Mouse (Mus musculus) urinary bladder, postnatal 36 days (tissue): ENCODE measurements around the gene Drd3.
A peak's percentile ranks its signal among the peaks of the same experiment; 100 is the strongest.

Experiments
- DNase-seq, 2 experiments: peaks; one replicate each; pipeline ENCODE4 v3.0.0; 2022; ENCODE audit warnings: low spot score in 2 of 2, mixed read lengths in 1 of 2

Drd3 gene

DNA sequence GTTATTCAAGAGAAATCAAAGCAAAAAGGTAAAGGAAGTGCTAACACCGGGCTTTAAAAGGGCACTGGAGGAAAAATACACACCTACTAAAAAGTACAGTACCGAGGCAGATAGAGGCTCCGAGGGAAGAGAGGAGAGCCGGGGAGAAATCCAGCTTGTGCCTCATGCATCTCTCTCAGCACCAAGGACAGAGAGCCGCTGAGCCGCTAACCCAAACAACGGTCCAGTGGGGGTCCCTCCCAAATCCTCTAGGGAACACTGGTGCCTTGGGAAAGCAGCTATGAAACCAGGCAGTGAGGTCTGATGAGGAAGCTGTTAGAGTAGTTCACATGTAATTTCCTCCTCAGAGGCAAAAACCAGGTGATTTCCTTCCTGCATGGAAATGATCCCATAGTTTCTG lies at the start of gene Drd3:
TSS of gene Drd3 (plus strand) at position 276 of the 400 bp plus-strand sequence.
- DNase-seq, result no peak

DNA sequence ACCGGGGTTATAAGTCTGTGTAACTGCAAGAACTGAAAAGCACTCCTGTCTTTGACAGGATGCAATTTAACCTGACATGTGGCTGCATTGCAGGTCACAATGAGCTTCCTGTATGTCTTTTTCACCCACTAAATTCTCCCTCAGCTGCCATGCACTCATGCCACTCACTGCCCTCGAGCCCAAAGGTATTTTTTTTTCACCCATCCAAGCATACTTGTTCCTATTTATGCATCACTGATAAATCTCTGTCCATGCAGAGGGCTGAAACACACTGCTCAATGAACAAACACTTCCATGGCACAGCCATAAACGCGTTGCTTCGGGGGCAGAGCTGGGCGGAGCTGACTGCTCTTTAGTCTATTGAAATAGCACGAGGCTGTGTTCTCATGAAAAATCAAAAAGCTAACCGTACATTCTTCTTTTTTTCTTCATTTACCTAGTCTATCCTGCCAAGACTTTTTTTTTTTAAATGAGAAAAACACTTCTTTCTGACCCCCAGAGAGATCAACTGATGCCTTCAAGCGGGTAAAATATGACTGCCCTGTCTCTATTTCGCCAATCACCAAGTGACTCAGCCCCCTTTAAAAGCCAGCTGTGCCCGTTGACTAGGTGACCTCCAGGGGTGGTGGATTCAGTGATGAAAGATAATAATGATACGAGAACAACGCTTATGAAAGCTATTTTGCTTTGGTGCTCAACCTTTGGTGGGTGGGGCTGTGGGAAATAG lies 45.3 kb upstream of the Drd3 start:
- DNase-seq, result no peak

DNA sequence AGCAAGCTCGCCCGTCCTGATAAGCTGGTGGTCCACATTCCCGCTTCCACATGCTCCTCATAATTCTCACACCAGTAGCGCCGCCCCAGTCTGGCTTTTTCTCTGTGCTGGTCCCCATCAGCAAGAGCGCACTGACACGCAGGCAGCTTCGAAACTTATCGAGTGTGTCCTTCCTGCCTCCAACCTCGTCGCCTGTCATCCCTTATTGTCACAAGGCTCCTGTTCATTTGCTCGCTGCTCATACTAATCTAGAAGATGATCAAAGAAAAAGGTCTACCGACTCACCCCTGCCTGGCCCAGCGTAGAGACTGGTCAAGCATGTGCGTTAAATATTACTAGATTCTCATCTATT lies 44.8 kb upstream of the Drd3 start:
- no peak for DNase-seq

DNA sequence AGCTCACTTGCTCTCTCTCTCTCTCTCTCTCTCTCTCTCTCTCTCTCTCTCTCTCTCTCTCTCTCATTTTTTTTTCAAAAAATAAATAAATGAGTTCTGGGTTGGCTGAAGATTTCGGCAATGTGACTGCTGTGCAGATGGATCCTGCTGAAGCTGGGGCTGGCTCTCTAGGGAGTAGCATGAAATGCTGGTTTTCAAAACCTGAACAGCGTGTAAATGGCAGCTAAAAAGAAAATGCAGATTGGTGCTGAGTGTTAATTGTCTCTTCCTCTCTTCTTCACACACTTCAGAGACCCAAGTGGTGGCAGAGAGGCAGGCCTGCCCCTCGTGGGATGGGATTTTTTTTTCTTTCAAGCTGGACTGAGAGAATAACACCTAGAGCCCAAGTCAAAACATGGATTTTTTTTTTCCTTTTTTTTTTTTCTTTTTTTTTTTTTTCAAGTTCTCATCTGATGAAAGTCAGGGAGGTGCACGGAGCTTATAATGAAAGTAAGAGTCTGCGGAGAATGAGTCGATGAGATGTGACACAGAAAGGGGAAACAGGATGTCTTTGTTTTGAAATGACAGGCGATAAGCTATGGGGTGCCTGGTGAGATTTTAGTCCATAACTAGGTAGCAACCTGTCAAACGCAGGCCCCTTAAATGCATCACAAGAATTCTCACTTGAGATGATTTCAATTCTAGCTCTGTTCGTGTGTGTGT lies 44.2 kb upstream of the Drd3 start:
- no peak for DNase-seq

DNA sequence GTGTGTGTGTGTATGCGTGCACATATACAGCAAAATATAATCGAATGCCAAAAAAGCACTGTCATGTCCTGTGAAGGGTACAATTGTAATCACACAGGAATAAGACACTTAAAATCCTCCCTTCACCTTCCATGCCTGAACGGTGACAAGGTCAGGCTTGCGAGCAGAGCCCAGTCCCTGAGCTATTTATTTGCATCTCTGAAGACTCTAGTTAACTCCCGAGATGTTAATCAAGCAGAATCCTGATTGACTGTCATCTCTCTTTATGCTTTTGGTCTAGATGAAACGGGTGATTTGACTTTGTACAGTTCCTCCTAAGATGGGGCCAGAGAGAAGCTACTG lies 43.7 kb upstream of the Drd3 start:
- no peak for DNase-seq

DNA sequence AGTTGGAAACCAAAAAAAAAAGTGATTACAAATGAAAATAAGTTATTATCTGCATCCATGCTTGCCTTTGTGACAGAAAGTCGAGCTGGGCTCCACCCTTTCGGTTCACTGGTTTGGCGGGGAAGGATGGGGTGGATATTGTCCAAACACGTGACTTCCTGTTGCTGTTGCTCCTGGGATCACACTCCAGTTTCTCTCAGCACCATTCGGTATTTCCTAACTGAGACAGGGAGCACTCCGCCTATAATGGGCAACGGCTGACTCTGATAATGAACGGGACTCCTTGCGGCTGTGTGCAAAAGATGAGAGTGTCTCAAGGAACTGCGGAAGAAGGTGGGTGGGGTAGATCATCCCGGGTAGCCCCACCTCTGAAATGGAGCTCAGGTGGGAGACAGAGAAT lies 43.2 kb upstream of the Drd3 start:
- peak in 1 of 2 experiments; percentile 34 for DNase-seq

DNA sequence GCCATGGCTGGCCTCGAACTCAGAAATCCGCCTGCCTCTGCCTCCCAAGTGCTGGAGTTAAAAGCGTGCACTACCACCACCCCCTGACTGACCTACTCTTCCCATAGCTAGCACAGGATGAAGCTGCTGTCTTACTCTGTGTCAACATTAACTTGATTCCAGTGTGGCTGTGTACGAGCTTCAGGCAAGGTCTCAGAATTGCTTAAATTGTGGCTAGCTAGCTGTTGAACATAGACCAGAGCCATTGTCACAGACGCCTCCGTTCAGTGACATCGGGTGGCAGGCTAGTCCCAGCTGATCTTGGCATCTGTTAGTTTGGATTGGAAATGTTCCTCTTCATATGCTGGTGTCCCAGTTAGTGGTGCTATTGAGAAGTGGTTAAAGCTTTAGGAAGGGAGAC lies 42.5 kb upstream of the Drd3 start:
- DNase-seq, result no peak

DNA sequence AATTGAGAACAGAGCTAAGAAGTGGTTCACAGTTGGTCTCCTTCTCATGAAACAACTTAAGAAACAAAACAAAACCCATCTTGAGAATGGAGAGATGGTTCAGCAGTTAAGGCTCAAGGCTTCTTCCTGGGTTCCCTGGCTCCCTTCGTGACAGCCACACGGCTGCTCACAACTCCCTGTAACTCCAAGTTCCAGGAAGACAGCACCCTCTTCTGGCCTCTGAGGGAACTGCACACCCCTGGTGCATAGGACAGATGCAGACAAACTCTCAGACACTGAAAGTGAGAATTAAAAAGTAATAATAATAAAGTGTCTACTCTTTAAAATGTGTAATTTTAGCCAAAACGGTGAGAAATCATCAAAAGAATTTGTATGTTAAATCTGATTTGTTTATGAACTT lies 29.4 kb upstream of the Drd3 start:
- no peak for DNase-seq

DNA sequence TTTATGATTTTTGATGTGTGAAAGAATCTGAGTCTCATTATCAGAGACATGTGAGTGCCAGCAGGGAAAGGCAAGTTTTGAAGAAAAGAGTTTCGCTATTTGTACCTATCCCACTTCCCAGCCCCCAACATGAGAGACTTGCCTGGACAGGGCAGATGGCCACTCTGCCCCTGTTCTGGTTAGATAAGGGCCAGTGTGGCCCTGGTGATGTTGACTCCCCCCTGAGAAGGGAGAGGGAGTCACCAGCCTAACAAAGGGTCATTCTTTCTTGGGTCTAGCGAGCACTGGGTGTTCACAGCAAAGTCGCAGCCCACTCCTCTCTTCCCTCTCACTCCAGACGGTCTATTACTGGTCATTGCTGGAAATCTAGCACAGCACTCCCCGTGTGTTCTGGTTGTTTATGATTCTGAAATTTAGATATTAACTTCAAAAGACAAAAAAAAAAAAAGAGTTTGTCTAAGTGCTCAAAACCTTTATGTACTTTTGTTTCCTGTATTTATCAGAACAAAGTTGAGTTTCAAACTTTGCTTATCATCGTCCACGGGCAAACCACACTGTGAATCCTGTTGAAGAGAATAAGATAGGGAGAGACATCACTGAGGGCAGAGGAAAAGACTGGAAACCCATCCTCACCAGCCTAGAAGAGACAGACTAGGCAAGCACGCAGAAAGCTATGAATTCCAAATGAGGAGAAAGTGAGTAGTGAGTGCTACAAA lies 24.2 kb upstream of the Drd3 start:
- DNase-seq, result no peak

DNA sequence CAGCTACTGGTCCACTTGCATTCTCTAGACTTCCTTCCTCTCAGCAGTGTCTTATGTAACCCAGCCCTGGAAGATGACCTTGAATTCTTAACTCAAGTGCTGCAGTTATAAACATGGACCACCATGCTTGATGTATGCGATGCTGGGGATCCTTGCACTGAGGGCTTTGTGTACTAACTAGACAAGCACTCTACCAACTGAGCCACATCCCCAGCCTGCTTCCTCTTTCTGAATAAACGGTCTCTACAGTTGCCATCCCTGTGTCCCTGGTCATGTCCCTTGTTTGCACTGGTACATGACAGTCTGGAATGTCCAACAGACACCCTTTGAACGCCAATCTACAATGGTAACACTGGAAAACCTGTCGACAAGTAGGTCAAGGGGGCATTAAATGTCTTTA lies 23.5 kb upstream of the Drd3 start:
- no peak for DNase-seq

DNA sequence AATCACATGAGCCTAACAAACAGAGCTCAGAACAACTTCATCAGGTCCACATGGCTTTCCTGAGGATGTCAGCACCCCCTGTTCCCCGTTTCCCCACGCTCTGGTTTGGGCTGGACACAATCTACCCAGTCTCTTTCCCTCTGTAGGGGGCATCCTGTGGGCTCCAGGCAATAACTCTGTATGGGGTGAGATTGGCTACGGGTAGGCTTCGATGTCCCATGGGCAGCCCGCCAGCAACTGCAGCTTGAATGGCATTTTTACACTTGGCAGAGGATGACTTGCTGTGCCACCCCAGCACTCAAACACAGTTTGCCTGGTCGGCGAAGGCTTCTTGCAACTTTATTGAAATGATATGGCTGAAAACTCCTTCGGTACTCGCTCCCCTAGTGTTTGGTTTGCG lies 21.3 kb upstream of the Drd3 start:
- DNase-seq, result no peak

DNA sequence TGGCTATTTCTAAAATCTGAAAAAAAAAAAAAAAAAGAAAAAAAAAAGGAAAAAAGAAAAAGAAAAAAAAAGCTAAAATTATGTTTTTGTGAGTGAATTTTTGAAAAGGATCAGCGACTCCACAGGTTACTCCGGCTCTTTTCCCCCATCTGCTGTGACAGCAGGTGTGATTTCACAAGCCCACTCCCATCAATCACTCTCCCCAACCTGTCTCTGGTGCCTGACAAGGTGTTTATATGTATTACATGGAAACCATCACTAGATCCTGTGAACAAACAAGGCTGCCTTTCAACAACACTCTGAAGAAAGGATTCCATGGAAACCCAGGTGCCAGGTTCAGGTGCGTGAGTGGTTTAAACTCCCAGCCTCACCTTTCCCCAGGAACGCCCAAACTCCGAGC lies 20.9 kb upstream of the Drd3 start:
- DNase-seq, result no peak

DNA sequence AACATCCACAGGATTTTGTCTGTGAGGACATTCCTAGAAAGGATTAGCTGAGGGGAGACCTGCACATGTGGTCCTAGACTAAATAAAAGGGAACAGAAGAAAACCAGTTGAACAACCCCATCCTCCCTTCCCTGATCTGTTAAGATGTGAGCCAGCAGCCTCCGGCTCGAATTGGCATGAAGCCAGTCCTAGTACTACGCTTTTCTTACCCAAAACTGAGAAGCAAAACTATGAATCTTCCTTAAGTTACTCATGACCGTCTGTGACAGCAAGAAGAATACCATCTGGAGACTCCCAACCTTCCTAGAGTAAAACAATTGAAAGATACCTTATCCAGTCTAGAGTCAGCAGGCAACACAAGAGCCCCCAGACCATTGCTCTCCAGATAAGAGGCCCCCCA lies 15.9 kb upstream of the Drd3 start:
- DNase-seq, result no peak

DNA sequence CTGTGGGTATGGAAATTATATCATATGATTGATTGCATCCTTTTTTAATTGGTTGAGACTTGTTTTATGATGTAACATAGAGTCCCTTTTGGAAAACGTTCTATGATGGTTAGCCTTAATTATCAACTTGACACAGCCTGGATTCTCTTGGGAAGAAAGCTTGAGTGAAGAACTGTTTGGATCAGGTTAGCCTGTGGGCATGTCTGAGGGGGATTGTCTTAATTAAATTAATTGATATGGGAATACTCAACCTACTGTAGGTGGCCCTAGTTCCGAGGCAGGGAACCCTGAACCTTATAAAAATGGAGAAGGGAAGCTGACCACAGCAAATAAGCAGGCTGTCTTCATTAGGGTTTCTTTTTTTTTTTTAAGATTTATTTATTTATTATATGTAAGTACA lies 12.9 kb upstream of the Drd3 start:
- no peak for DNase-seq

DNA sequence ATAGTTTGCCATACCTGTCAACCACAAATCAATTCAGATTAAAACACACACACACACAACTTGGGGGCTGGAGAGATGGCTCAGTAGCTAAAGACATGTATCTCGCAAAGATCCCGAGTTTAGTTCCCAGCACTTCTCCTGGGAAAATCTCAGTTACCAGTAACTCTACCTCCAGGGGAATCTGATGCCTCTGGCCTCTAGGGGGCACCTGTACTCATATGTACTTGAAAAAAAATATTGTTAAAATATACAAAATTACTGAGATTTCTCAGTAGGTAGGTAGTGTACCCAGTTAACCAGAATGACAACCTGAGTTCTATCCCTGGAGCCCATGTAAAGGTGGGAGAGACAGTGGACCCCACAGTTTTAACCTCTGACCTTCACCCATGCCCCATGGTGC lies 5.4 kb upstream of the Drd3 start:
- DNase-seq, result no peak

DNA sequence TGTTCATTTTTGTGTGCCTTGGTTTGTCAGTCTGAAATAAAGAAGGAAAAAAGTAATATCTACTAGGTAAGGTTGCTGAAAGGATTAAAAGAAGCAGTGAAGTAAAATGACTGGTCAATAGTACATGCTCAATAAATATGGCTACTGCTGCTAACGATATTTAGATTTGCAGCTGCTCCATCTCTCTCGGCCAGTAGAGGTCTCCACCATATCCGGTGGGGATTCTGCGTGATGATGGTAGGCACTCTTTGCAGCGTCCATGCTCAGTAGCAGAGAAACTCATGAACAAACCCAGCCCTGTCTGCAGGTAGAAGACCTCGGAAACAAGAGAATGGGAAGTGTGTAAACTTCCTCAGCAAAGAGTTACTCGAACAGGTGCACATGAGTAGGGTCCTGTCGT lies 926 bp upstream of the Drd3 start:
- DNase-seq, result no peak

DNA sequence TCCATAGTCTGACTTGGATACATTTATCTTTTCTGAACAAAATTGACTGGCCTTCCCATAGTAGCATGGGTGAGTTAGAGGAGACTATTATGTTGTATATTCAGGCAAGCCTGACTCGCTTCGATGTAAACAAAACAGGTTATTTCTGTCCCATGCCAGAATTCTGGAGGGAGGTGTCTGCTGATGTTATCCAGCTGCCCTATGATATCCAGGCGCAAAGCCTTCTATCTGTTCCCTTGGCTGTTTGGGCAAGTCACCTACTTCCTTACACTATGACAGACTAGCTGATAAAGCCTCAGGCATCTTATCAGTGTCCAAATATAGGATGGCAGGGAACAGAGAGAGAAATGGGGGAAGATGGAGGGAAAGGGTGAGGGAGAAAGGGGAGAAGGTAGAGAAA lies 18.5 kb downstream of the Drd3 start:
- no peak for DNase-seq

DNA sequence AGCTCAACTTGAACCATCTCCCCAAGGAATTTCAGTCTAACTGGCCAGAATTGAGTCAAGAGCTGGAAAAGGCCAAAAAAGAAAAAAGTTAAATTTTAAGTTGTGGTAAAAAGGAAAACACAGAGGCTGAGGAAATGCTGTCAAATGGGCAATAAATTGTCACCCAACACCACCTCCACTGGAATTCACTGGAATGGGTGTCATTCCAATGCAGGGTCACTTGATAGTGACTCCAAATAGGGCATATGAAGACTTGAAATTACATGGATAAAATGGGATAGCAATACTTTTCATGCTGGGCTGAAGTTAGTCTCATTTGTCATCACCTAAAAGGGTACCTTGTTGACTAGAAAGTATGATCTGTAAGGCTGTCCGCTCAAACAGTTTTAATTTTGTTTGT lies 18.9 kb downstream of the Drd3 start:
- no peak for DNase-seq

DNA sequence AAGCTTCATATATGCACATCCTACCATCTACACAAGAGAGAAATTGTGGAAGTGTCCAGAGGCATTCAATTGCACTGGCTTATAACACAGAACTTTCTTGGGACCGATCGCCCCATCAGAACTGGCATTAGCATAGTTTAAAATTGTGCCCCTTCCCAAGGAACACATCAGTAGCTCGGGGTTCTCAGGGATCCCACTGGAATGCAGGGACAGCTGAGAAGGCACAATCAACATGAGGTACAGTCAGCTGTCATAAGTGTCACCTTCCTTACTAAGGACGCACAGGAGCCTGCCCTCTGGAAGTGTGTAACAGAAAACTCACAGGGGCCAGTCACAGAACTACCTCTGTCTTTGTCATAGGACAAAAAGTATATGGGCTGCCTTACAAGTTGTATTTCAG lies 19.7 kb downstream of the Drd3 start:
- no peak for DNase-seq

DNA sequence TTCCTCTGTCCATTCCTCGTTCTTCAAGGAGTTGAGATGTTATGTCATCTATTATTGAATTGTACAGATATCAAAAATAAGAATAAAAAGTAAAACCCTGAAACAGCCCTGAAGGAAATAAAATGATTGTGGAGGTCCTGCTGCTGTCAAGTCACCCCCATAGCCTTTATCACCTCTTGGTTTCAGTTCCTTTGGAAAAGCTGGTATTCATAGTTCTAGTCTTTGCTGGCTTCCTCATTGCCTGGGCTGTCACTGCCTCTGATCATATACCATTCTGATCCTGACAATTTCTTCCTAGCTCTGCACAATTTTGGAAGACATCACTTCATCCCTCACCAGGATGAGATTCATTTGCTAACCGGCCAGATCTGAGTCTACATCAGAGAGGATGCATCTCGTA lies 23.1 kb downstream of the Drd3 start:
- no peak for DNase-seq

DNA sequence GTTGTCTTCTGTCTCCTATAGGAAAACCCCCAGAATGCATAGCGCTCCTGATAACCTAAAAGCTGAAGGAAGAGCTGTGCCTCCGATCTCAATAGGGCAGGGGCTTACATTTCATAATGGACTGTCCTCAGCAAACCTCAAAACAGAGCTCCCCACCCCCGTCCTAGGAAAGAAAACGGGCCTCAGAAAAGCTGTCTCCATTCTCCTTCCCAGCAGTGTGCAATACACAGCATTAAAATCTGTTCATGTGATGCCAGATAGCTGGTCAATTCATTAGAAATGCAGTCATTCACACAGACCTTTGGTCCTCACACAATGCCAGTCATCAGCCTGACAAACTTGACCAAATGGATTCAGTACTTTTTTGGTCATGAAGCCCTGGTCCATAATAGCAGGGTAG lies 45.7 kb downstream of the Drd3 start:
- DNase-seq, result no peak

DNA sequence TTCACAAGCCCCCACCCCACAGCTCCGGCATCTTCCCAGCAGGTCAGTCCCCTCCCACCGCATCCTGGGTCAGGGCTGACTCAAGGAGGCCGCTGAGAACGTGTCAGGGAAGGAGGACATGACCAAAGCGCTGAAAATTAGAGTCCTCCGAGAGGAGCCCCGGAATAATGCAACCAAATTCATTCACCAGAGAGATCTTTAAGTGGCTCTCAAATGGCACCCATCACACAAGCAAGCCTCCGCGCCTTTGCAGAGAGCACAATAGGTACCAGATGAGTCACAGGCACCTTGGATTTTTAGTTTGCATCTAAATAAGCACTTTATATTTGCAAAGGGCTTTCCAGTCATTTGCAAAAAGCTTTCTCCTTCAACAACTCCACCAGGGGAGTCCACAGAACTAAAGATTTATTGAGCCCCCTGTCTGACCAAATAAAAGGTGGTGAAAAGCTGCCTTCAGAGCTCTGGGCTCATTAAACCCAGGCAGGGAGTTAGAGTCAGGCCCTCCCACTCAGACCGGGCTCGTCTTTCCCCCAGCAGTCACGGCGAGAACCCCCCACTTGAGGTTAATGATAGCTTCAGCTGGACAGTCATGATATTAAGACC lies 46.4 kb downstream of the Drd3 start:
- no peak for DNase-seq

DNA sequence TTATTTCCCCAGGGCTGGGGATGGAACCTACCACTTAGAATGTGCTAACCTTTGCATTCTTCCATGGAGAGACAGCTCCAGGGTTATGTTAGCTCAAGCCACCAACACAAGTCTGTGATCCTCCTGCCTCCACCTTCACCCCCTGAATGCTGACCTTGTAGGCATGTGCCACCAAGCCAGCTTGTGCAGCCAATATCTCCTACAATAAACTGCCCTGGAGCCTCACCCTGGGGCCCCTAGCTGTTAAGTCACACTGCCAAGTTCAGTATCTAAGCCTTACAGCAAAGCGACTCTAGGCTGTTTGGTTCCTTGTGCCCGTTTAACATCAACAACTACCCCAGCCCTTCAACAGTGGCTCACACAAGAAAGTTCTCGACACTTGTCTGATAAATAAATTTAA lies 47.3 kb downstream of the Drd3 start:
- no peak for DNase-seq
